Mouse (Mus musculus): Measurements from ENCODE around the gene B3galnt1. TPM values are rescaled to one million over a fixed set of nuclear protein-coding genes. Genes with fewer than 3 reads are reported as not detected.

B3galnt1 gene
- 98.6 and 111 TPM in 2 replicates for polyA plus RNA-seq (2015; fragmentation: Nextera tagmentation; extraction: Ambion mirVana)

DNA sequence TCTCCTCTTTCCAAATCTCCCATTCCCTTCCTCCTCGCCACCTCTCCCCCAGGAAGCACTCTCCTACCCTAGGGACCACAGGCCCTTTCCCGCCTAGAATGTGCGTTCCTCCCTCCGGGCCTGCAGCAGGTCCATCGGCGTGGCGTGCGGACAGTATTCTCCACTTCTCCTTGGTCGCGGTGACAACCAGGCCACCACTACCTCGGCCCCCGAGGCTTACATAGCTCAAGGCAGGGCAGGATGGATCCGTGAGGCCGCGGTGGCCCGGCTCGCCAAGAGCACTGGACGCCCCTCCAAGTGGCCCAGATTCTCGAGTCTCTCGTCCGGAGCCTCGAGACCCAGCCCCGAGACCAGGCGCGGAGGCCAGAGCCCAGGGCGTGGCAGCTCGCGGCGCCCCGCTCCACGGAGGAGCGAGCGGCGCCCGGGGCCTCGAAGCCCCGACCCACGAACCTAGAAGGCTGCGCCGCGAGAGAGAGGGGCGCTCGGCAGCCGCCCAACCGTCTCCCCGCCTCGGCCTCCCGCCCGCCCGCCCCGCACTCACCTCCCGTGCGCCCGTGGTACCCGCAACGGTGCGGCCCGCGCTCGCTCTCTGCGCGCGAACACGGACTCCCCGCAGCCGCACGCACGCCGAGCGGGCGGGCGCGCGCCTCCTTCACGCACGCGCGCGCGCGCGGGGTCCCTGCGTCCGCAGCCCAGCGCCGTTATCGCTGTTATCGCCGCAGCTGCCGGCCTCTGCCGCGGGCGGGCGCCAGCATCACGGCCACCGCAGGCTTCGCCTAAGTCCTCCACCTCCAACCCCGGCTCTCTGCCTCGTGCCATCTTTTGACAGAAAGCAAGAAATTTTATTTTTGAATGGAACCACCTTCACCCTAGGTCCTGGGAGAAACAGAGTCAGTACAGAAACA is at the start of gene B3galnt1:
TSS of gene B3galnt1 (minus strand) at position 700 of the 905 bp plus-strand sequence.
- peak; percentile 94 for ATAC-seq (ENCODE audit: low FRiP score)
- Histone ChIP-seq H3K9me3 (replicated peaks) (no peaks in the 10 kb centered on the region), H3K27ac (replicated peaks) (peak within 1 kb of the TSS; percentile 89), H3K4me1 (peaks cover 41% of the 10 kb centered on the region), H3K9ac (replicated peaks) (peak within 1 kb of the TSS; percentile 92), H3K4me2 (peak within 1 kb of the TSS; percentile 73), H3K4me3 (replicated peaks) (peak within 1 kb of the TSS; percentile 85), H3K36me3 (no peaks in the 10 kb centered on the region), H3K27me3 (replicated peaks) (no peaks in the 10 kb centered on the region)
- WGBS: 1% methylated on average over 57 of the region's 99 CpGs

DNA sequence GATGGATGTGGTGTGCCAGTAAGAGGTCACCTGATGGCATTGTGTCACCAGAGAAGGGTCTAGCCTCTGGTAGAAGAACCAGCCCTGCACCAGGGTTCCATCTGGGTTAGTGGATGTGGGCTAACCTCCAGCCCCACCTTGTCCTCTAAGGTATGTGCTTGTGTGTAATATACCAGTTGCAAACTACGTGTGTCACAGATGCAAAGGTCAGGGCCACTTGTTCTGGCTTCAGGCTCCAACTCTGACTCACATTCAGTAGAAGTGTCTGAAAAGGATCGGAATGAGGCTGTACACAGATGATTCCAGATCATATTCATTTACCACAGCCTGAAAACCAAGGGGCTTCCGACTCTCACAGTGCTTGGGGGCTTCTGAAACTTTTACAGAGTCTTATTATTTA is 35.8 kb upstream of the B3galnt1 start:
- no peak overlapping the region for H3K27ac ChIP-seq (replicated peaks)
- H3K4me1 ChIP-seq: no peaks in the 10 kb centered on the region
- H3K27me3 ChIP-seq (replicated peaks): no peaks in the 10 kb centered on the region
- no peaks in the 10 kb centered on the region for H3K9me3 ChIP-seq (replicated peaks)
- no peak for ATAC-seq (ENCODE audit: low FRiP score)
- no peak overlapping the region for H3K4me3 ChIP-seq (replicated peaks)
- no peak overlapping the region for H3K9ac ChIP-seq (replicated peaks)
- WGBS: 89% methylated on average over 3 of the region's 3 CpGs
- no peak overlapping the region for H3K4me2 ChIP-seq
- no peaks in the 10 kb centered on the region for H3K36me3 ChIP-seq

DNA sequence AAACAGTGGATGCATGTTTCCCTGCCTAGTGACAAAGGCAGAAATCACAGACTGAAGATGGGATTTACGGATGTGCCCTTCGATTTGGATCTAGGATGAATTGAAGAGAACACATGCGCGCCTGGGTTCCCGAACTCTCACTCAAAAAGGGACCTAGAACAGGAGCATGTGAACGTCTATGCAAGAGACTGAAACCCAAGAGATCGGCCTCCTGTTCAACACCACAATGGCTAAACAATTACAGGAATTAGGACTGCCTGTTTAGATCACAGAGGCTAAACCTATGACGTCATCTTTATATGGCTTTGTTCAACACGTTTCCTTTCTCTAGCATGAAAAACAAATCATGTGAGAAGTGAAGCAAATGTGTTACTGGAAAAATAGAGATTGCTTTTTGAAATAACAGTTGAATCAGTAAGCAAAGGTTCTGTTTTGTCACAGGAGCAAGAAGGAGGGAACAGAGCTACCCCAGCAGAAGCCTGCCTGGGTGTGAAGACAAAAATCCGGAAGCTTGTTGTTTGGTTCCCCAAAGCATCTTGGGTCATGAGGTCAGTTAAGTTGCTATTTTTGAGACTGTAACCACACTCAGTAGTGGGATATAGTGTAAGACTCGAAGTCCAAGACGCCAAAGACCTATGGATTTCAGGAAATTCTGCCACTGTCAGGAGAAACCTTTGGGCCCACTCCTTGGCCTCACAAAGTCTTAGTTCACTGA is 35.1 kb upstream of the B3galnt1 start:
- Histone ChIP-seq H3K4me2 (no peak overlapping the region), H3K36me3 (no peaks in the 10 kb centered on the region), H3K4me3 (replicated peaks) (no peak overlapping the region), H3K27ac (replicated peaks) (no peak overlapping the region), H3K9me3 (replicated peaks) (no peaks in the 10 kb centered on the region), H3K9ac (replicated peaks) (no peak overlapping the region), H3K4me1 (no peaks in the 10 kb centered on the region), H3K27me3 (replicated peaks) (no peaks in the 10 kb centered on the region)
- WGBS: 83% methylated on average over 12 of the region's 12 CpGs
- no peak for ATAC-seq (ENCODE audit: low FRiP score)

DNA sequence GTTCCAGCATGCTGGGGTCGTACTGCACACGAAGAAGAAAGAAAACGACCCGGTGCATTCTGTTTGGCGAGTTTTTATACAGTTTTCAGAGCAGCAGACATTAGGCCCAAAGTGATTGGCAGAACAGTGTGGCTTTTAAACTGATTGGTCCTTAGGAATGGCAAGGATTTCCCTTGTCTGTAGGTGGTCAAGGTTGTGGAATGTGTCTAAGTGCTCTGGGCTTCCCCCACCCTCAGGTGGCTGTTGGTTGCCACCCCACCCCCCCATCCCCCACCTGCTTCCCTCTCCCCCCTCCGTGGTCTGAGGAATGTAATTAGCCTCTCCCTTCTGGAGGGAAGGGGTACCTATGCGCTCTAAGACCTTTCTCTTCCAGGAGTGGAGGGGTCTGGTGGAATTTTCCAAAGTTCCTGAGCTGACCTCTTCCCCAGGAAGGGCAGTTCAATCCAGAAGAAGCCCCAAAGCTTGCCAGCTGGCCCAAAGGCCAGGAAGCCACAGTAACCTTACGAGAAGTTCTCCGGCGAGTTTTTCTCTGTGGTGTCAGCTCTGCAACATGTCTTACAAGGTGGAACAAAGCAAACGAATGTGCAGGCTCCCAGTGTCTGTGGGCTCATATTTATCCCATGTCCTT is 28.3 kb upstream of the B3galnt1 start:
- no peaks in the 10 kb centered on the region for H3K4me1 ChIP-seq
- H3K4me2 ChIP-seq: no peak overlapping the region
- H3K27ac ChIP-seq (replicated peaks): no peak overlapping the region
- 79% methylated on average over 11 of the region's 11 CpGs for WGBS
- no peaks in the 10 kb centered on the region for H3K36me3 ChIP-seq
- H3K4me3 ChIP-seq (replicated peaks): no peak overlapping the region
- ATAC-seq (ENCODE audit: low FRiP score): no peak
- H3K27me3 ChIP-seq (replicated peaks): no peaks in the 10 kb centered on the region
- no peaks in the 10 kb centered on the region for H3K9me3 ChIP-seq (replicated peaks)
- H3K9ac ChIP-seq (replicated peaks): no peak overlapping the region

DNA sequence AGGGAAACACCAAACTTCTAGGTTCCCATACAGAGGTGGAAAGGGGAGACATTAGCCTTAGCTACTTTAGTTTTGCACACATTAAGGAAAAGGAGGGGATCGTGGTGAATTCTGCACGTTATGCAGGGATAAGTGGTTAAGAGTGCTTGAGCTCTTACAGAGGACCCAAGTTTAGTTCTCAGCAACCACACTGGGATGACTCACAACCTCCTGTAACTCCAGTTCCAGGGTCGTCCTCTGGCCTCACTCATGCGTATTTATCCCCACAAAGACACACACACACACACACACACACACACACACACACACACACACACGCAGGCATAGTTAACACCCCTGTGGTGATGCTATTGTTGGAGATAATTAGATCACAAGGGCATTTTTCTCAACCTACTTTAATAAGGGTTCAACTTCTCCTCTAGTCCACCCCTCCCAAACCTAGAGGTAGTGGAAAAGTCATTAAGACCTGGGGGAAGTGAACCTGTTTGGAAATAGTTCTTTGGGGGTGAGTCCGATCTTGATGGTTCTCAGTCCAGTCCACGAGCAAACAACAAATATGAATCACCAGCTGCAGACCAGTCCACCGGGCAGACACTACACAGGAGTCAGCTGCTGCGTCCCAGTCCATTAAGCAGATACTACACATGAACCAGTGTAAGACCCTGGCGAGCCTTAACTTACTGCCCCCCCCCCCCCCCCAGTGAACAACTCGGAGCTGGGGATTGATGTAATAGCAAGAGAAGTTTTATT is 27.6 kb upstream of the B3galnt1 start:
- 68% methylated on average over 11 of the region's 11 CpGs for WGBS
- Histone ChIP-seq H3K4me3 (replicated peaks) (no peak overlapping the region), H3K9ac (replicated peaks) (no peak overlapping the region), H3K27ac (replicated peaks) (no peak overlapping the region), H3K9me3 (replicated peaks) (no peaks in the 10 kb centered on the region), H3K4me2 (no peak overlapping the region), H3K36me3 (no peaks in the 10 kb centered on the region), H3K4me1 (no peaks in the 10 kb centered on the region), H3K27me3 (replicated peaks) (no peaks in the 10 kb centered on the region)
- no peak for ATAC-seq (ENCODE audit: low FRiP score)

DNA sequence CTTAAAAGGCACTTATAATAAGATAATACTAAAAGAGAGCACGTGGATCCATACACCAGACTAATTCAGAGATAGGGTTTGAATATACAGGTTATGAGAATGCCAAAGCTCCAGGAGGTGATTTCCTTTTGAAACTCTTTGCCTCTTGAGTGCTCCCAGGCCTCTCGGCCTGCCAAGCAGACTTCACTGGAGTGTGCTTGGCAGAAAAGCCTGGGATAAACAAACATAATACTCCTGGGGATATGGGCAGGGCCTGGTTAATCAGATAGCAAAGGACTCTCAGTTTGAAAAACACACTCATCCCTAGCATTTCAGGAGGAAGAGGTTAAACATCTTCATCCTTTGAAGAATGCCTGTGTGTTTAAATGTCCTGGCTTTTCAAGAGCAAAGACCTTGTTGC is 25.4 kb upstream of the B3galnt1 start:
- Histone ChIP-seq H3K27me3 (replicated peaks) (no peaks in the 10 kb centered on the region), H3K36me3 (no peaks in the 10 kb centered on the region), H3K4me1 (no peaks in the 10 kb centered on the region), H3K4me3 (replicated peaks) (no peak overlapping the region), H3K27ac (replicated peaks) (no peak overlapping the region), H3K9ac (replicated peaks) (no peak overlapping the region), H3K9me3 (replicated peaks) (no peaks in the 10 kb centered on the region), H3K4me2 (no peak overlapping the region)
- no peak for ATAC-seq (ENCODE audit: low FRiP score)
- WGBS: 82% methylated on average over 2 of the region's 2 CpGs

DNA sequence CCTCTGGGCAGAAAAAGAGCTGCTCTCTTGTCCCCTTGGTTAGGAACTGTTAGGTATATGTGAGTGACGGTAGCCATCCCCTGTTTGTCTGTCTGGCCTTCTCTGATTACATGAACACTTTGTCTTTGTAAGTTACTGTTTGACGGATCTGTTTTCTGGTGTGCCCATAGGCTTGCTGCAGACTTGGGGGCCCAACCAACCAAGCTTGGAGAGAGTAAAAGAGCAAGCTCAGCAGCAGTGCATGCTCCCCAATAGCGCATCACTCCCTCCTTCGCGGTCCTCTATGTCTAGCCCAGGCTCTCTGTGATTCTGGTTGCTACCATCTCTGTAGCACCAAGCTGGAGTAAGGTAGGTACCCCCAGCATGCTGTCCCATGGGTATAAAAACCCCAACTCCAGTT is 9.1 kb upstream of the B3galnt1 start:
- no peak for ATAC-seq (ENCODE audit: low FRiP score)

DNA sequence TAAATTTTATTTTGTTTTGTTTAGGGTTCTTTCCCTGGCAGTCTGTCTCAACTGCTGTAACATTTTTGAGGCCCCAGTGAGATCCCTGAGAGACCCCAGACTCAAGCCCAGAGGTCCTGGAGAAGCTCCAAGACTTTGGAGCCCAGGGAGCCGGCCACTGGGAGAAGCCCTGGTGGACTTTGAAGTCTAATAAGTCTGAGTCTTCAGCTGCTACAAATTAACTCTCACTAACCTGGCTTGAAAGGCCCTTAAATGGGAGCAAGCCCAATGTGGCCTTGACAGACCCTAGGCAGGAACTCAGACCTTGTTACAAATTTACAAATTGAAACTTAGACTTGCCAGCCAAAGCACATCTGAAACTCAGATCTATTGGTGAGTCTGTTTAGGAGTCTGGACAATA is 8.7 kb upstream of the B3galnt1 start:
- H3K9ac ChIP-seq (replicated peaks): no peak overlapping the region
- ATAC-seq (ENCODE audit: low FRiP score): no peak

More for the DNA sequence above, 9.1 kb upstream of the B3galnt1 start:
- Histone ChIP-seq H3K9ac (replicated peaks) (no peak overlapping the region), H3K36me3 (no peaks in the 10 kb centered on the region), H3K9me3 (replicated peaks) (no peaks in the 10 kb centered on the region), H3K4me2 (no peak overlapping the region), H3K27ac (replicated peaks) (no peak overlapping the region), H3K27me3 (replicated peaks) (no peaks in the 10 kb centered on the region), H3K4me1 (no peaks in the 10 kb centered on the region), H3K4me3 (replicated peaks) (no peak overlapping the region)
- 89% methylated on average over 5 of the region's 5 CpGs for WGBS

DNA sequence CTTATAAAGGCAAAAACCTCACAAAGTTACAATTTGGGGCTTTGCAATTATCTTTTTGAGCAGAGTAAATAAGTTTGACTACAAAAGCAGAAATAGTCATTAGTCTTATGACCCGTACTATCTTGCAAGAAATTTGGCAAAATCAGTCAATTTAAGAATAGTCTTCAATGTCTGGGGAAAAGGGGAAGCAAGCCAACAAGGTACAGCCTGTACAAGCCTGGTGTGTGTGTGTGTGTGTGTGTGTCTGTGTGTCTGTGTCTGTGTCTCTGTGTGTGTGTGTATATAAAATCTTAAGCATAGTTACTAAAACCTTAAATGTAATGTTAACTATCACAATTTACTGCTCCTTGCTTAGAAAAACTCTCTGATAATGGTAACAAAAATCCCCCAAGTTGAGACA is 8.2 kb upstream of the B3galnt1 start:
- ATAC-seq (ENCODE audit: low FRiP score): no peak
- Histone ChIP-seq H3K4me1 (no peaks in the 10 kb centered on the region), H3K27ac (replicated peaks) (no peak overlapping the region), H3K27me3 (replicated peaks) (no peaks in the 10 kb centered on the region), H3K4me3 (replicated peaks) (no peak overlapping the region), H3K36me3 (no peaks in the 10 kb centered on the region), H3K9ac (replicated peaks) (no peak overlapping the region), H3K9me3 (replicated peaks) (no peaks in the 10 kb centered on the region), H3K4me2 (no peak overlapping the region)
- WGBS: 84% methylated on average over 1 of the region's 1 CpGs

More for the DNA sequence above, 8.7 kb upstream of the B3galnt1 start:
- H3K4me1 ChIP-seq: no peaks in the 10 kb centered on the region
- no peak overlapping the region for H3K4me2 ChIP-seq
- no peaks in the 10 kb centered on the region for H3K9me3 ChIP-seq (replicated peaks)
- WGBS: 62% methylated on average over 1 of the region's 1 CpGs
- no peak overlapping the region for H3K4me3 ChIP-seq (replicated peaks)
- no peaks in the 10 kb centered on the region for H3K27me3 ChIP-seq (replicated peaks)
- no peaks in the 10 kb centered on the region for H3K36me3 ChIP-seq
- no peak overlapping the region for H3K27ac ChIP-seq (replicated peaks)

DNA sequence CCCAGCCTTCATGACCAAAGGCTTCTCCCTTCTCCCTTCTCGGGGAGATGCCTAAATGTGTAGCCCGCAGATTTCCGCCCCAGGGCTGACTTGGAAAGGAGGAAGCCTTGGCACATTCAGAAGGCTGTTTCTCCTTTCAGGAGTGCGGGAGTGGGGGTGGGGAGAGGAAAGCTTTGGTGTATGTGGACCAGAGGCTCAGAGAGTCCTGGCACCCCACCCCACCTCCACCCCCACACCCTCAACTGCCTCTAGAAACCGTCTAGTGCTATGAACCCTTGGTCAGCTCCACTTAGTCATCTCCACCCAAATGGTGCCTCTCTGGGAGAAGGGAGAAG is 373 bp upstream of the B3galnt1 start:
- H3K27me3 ChIP-seq (replicated peaks): no peaks in the 10 kb centered on the region
- 18% methylated on average over 5 of the region's 5 CpGs for WGBS
- no peaks in the 10 kb centered on the region for H3K36me3 ChIP-seq
- peak overlapping the region; percentile 73 for H3K4me2 ChIP-seq
- peak; percentile 45 for ATAC-seq (ENCODE audit: low FRiP score)
- H3K4me3 ChIP-seq (replicated peaks): peak overlapping the region; percentile 85
- peak overlapping the region; percentile 92 for H3K9ac ChIP-seq (replicated peaks)
- H3K9me3 ChIP-seq (replicated peaks): no peaks in the 10 kb centered on the region
- peaks cover 40% of the 10 kb centered on the region for H3K4me1 ChIP-seq
- H3K27ac ChIP-seq (replicated peaks): peak overlapping the region; percentile 89

DNA sequence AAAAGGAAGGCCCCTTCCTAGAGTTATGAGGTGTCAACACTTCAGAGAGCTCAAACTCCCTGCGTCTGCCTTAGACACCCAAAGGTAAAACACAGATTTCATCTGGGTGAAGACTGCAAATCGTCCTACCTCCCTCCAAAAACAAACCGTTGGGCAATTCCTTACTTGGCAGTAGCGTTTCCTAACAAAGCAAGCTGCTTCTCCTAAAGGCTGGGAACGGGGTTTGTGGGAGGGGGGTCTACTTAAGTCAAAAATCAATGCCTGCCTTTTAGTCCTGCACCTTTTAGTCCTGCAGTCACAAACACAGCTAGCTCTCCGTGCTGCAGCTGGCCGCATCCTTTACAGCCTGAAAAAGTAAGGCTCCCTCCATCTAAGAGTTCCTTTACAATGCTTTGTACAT is 944 bp downstream of the B3galnt1 start:
- Histone ChIP-seq H3K27me3 (replicated peaks) (no peaks in the 10 kb centered on the region), H3K9me3 (replicated peaks) (no peaks in the 10 kb centered on the region), H3K4me1 (peaks cover 41% of the 10 kb centered on the region), H3K9ac (replicated peaks) (peak overlapping the region; percentile 92), H3K4me3 (replicated peaks) (peak overlapping the region; percentile 85), H3K27ac (replicated peaks) (peak overlapping the region; percentile 89), H3K4me2 (peak overlapping the region; percentile 73), H3K36me3 (0 out of 2 replicates have a peak, but pooled peaks cover 3% of the 10 kb centered on the region)
- ATAC-seq (ENCODE audit: low FRiP score): 0 out of 2 replicates have a peak, but pooled peaks have one; percentile 4
- WGBS: 3% methylated on average over 7 of the region's 7 CpGs

All from neural tube, embryonic 15.5 days (tissue).